Mouse (Mus musculus) megakaryocyte, embryonic 14.5 days (primary cell): ENCODE data around the gene Samd4b.

Source experiments
- FLI1 ChIP-seq: IDR thresholded peaks from 2 replicates; pipeline ENCODE4 v1.6.1; 2012; ENCODE audit warnings: low read length, inconsistent platforms, mixed read lengths
- GATA1 ChIP-seq: IDR thresholded peaks from 3 replicates; pipeline ENCODE4 v1.6.1; 2012; ENCODE audit warnings: mixed read lengths, low read length, inconsistent platforms, borderline replicate concordance

DNA sequence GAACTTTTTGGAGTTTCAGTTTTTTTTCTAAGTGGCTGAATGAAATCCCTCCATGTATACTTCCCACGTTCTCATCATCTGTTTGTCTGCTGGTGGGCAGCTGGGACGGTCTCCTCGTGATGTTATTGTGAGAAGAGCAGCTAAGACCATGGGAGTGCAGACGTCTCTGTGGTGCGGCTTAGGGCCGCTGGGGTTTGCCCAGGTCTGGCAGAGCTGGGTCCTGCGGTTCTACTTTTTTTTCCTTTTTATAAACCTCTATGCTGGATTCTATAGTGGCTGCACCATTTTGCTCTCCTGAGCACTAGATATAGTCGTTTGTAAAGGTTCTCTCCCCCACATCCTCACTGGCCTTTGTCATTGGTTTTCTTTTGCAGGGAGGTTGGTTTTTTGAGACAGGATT, 86.5 kb downstream of the Samd4b start:
- TF ChIP-seq GATA1 (no peak), FLI1 (no peak)
